Mouse (Mus musculus) neural tube, embryonic 14.5 days (tissue): ENCODE results near the gene Golph3l. TPM values are rescaled to one million over a fixed set of nuclear protein-coding genes. Genes with fewer than 3 reads are reported as not detected.
"Not testable (repeated sequence)": the region's sequence is repeated elsewhere in the genome, so short reads cannot be mapped to it uniquely, and the experiment has no call there.

Experiments used
- ATAC-seq: fragments of 200-750 bp; cut with Nextera tagmentation; 2 replicates; pipeline ENCODE4 v1.8.0; 2017; ENCODE audit warnings: low read depth, mild to moderate bottlenecking, moderate TSS enrichment, moderate library complexity
- H3K27ac ChIP-seq: fragments of 300-500 bp; sonication (generic); 2 replicates; pipeline ENCODE4 v1.5.1; 2014; ENCODE audit warnings: low read depth, mild to moderate bottlenecking, control low read depth, low read length, moderate library complexity, mixed read lengths
- H3K27me3 ChIP-seq: fragments of 300-500 bp; sonication (generic); 2 replicates; pipeline ENCODE4 v1.6.1; 2014; ENCODE audit warnings: low read length; ENCODE audit not compliant: control insufficient read depth, insufficient read depth
- H3K36me3 ChIP-seq: fragments of 300-500 bp; sonication (generic); 2 replicates; pipeline ENCODE4 v1.6.1; 2014; ENCODE audit warnings: low read length, mixed read lengths; ENCODE audit not compliant: control insufficient read depth, insufficient read depth
- H3K4me1 ChIP-seq: fragments of 300-500 bp; sonication (generic); 2 replicates; pipeline ENCODE4 v1.6.1; 2014; ENCODE audit warnings: low read length; ENCODE audit not compliant: control insufficient read depth, insufficient read depth
- H3K4me2 ChIP-seq: fragments of 300-500 bp; sonication (generic); 2 replicates; pipeline ENCODE4 v1.6.1; 2014; ENCODE audit warnings: mild to moderate bottlenecking, low read depth, low read length, control low read depth
- H3K4me3 ChIP-seq: fragments of 300-500 bp; sonication (generic); 2 replicates; pipeline ENCODE4 v1.5.1; 2014; ENCODE audit warnings: low read depth, low read length, control low read depth, mixed read lengths
- H3K9ac ChIP-seq: fragments of 300-500 bp; sonication (generic); replicated peaks from 2 replicates; pipeline ENCODE4 v1.6.1; 2014; ENCODE audit warnings: low read depth, mild to moderate bottlenecking, control low read depth, low read length, mixed read lengths
- H3K9me3 ChIP-seq: fragments of 300-500 bp; sonication (generic); 2 replicates; pipeline ENCODE4 v1.6.1; 2016; ENCODE audit warnings: low read length; ENCODE audit not compliant: control insufficient read depth
- WGBS: fragments of 180-500 bp; shearing (Covaris S2); extraction: QIAGEN DNeasy Blood & Tissue Kit; methylation state at CpG from one replicate; pipeline ENCODE4 v1.1.7; 2014; 5-methylcytosine and 5-hydroxymethylcytosine counted together
- polyA plus RNA-seq: library from polyadenylated mRNA; unstranded; fragments of >200 nt; fragmentation: Nextera tagmentation; extraction: Ambion mirVana; gene quantifications from 2 replicates; pipeline ENCODE4 v1.2.1, GENCODE M21; 2014

Gene Golph3l
- polyA plus RNA-seq, 1 experiment from 2014 or later, result 29.5 TPM

- 77% methylated on average over 6 of the region's 6 CpGs for WGBS
- H3K27ac ChIP-seq, result no peak overlapping the region
Measured at GRCm38 (mm10) chr3:95650276-95651032, 61.7 kb downstream of the Golph3l start.

GRCm38 (mm10) chr3:95651033-95651373 lies 62.3 kb downstream of the Golph3l start:
- 87% methylated on average over 3 of the region's 3 CpGs for WGBS

More at GRCm38 (mm10) chr3:95650276-95651032, 61.7 kb downstream of the Golph3l start:
- Histone ChIP-seq H3K27me3 (no peaks in the 10 kb centered on the region), H3K4me1 (no peaks in the 10 kb centered on the region), H3K9me3 (no peaks in the 10 kb centered on the region), H3K9ac (no peak overlapping the region), H3K36me3 (no peaks in the 10 kb centered on the region), H3K4me3 (no peak overlapping the region), H3K4me2 (no peak overlapping the region)
- no peak for ATAC-seq

GRCm38 (mm10) chr3:95651391-95652203 lies 62.9 kb downstream of the Golph3l start:
- H3K27ac ChIP-seq, result no peak overlapping the region
- no peaks in the 10 kb centered on the region for H3K36me3 ChIP-seq
- H3K4me3 ChIP-seq, result no peak overlapping the region
- H3K27me3 ChIP-seq, result no peaks in the 10 kb centered on the region
- no peak for ATAC-seq
- H3K4me2 ChIP-seq, result no peak overlapping the region
- H3K9me3 ChIP-seq, result no peaks in the 10 kb centered on the region
- no peak overlapping the region for H3K9ac ChIP-seq
- WGBS, result 92% methylated on average over 16 of the region's 16 CpGs
- H3K4me1 ChIP-seq, result no peaks in the 10 kb centered on the region

More at GRCm38 (mm10) chr3:95651033-95651373, 62.3 kb downstream of the Golph3l start:
- Histone ChIP-seq H3K27ac (no peak overlapping the region), H3K9ac (no peak overlapping the region), H3K36me3 (no peaks in the 10 kb centered on the region), H3K27me3 (no peaks in the 10 kb centered on the region), H3K4me1 (no peaks in the 10 kb centered on the region), H3K9me3 (no peaks in the 10 kb centered on the region), H3K4me3 (no peak overlapping the region), H3K4me2 (no peak overlapping the region)
- no peak for ATAC-seq

GRCm38 (mm10) chr3:95652204-95652811 lies 63.6 kb downstream of the Golph3l start:
- H3K9me3 ChIP-seq, result no peaks in the 10 kb centered on the region
- H3K9ac ChIP-seq, result no peak overlapping the region
- no peaks in the 10 kb centered on the region for H3K27me3 ChIP-seq
- H3K36me3 ChIP-seq, result no peaks in the 10 kb centered on the region
- no peak overlapping the region for H3K4me2 ChIP-seq
- no peaks in the 10 kb centered on the region for H3K4me1 ChIP-seq
- WGBS, result 59% methylated on average over 7 of the region's 7 CpGs
- H3K4me3 ChIP-seq, result no peak overlapping the region
- ATAC-seq, result no peak
- no peak overlapping the region for H3K27ac ChIP-seq

- WGBS, result 29% methylated on average over 6 of the region's 6 CpGs
- Histone ChIP-seq H3K9me3 (no peaks in the 10 kb centered on the region), H3K36me3 (no peaks in the 10 kb centered on the region), H3K4me1 (no peaks in the 10 kb centered on the region), H3K4me3 (no peak overlapping the region), H3K9ac (no peak overlapping the region), H3K4me2 (no peak overlapping the region), H3K27ac (no peak overlapping the region), H3K27me3 (no peaks in the 10 kb centered on the region)
- ATAC-seq, result no peak
Measured at GRCm38 (mm10) chr3:95652871-95653270, 64.1 kb downstream of the Golph3l start.

- Histone ChIP-seq H3K27me3 (no peaks in the 10 kb centered on the region), H3K9ac (no peak overlapping the region), H3K4me3 (no peak overlapping the region), H3K4me2 (no peak overlapping the region), H3K9me3 (no peaks in the 10 kb centered on the region), H3K27ac (no peak overlapping the region), H3K4me1 (no peaks in the 10 kb centered on the region), H3K36me3 (no peaks in the 10 kb centered on the region)
- ATAC-seq, result no peak
- WGBS, result 36% methylated on average over 11 of the region's 11 CpGs
Measured at GRCm38 (mm10) chr3:95653473-95654034, 64.8 kb downstream of the Golph3l start.

GRCm38 (mm10) chr3:95654371-95654770 lies 65.6 kb downstream of the Golph3l start:
- not testable (repeated sequence) for H3K4me2 ChIP-seq, H3K36me3 ChIP-seq, H3K9me3 ChIP-seq, H3K4me1 ChIP-seq, H3K4me3 ChIP-seq, H3K9ac ChIP-seq, H3K27me3 ChIP-seq, ATAC-seq, H3K27ac ChIP-seq
- 90% methylated on average over 3 of the region's 3 CpGs for WGBS

GRCm38 (mm10) chr3:95655437-95655836 lies 66.7 kb downstream of the Golph3l start:
- Histone ChIP-seq H3K4me3 (no peak overlapping the region), H3K36me3 (no peaks in the 10 kb centered on the region; the same call in 1 of the 2 replicates), H3K27me3 (no peaks in the 10 kb centered on the region), H3K9ac (no peak overlapping the region), H3K4me1 (peaks cover 2% of the 10 kb centered on the region; the same call in 1 of the 2 replicates), H3K27ac (no peak overlapping the region), H3K9me3 (no peaks in the 10 kb centered on the region), H3K4me2 (no peak overlapping the region)
- ATAC-seq, result no peak
- WGBS, result 92% methylated on average over 5 of the region's 5 CpGs
